Mouse (Mus musculus) telencephalon, adult 2 months (tissue): ENCODE results near the gene Pla2g5.
A peak's percentile ranks its signal among the peaks of the same experiment; 100 is the strongest.
"Not testable (repeated sequence)": the region's sequence is repeated elsewhere in the genome, so short reads cannot be mapped to it uniquely, and the experiment has no call there.

Experiments
- DNase-seq: peaks from one replicate; pipeline ENCODE4 v3.0.0-alpha.2; 2011; ENCODE audit warnings: low read depth, low spot score

Gene Pla2g5

GRCm38 (mm10) chr4:138863344-138863998, at the start of gene Pla2g5:
Gene Pla2g5, minus strand, starts transcription at chr4:138863482.
- no peak for DNase-seq

GRCm38 (mm10) chr4:138905624-138906337, 42.5 kb upstream of the Pla2g5 start:
- DNase-seq, result no peak

- DNase-seq, result peak; percentile 49
Measured at GRCm38 (mm10) chr4:138899361-138899760, 36.1 kb upstream of the Pla2g5 start.

- DNase-seq, result not testable (repeated sequence)
Measured at GRCm38 (mm10) chr4:138893789-138894188, 30.5 kb upstream of the Pla2g5 start.

- no peak for DNase-seq
Measured at GRCm38 (mm10) chr4:138892655-138893054, 29.4 kb upstream of the Pla2g5 start.

- no peak for DNase-seq
Measured at GRCm38 (mm10) chr4:138889635-138890034, 26.4 kb upstream of the Pla2g5 start.

- no peak for DNase-seq
Measured at GRCm38 (mm10) chr4:138889165-138889564, 25.9 kb upstream of the Pla2g5 start.

GRCm38 (mm10) chr4:138884261-138884660, 21.0 kb upstream of the Pla2g5 start:
- no peak for DNase-seq

- no peak for DNase-seq
Measured at GRCm38 (mm10) chr4:138882179-138882578, 18.9 kb upstream of the Pla2g5 start.

GRCm38 (mm10) chr4:138880811-138881584, 17.7 kb upstream of the Pla2g5 start:
- DNase-seq, result no peak

GRCm38 (mm10) chr4:138879808-138880207, 16.5 kb upstream of the Pla2g5 start:
- no peak for DNase-seq

- DNase-seq, result no peak
Measured at GRCm38 (mm10) chr4:138878783-138879182, 15.5 kb upstream of the Pla2g5 start.

GRCm38 (mm10) chr4:138877731-138878130, 14.4 kb upstream of the Pla2g5 start, which contains the start of gene Pla2g2e:
Gene Pla2g2e, plus strand, starts transcription at chr4:138877942.
- DNase-seq, result no peak

GRCm38 (mm10) chr4:138875986-138876385, 12.7 kb upstream of the Pla2g5 start:
- DNase-seq, result no peak

- not testable (repeated sequence) for DNase-seq
Measured at GRCm38 (mm10) chr4:138875275-138875674, 12.0 kb upstream of the Pla2g5 start.

- no peak for DNase-seq
Measured at GRCm38 (mm10) chr4:138873864-138874263, 10.6 kb upstream of the Pla2g5 start, which contains the start of gene Gm13030. Gene Gm13030, minus strand, starts transcription at chr4:138873964.

- no peak for DNase-seq
Measured at GRCm38 (mm10) chr4:138868666-138869065, 5.4 kb upstream of the Pla2g5 start.

GRCm38 (mm10) chr4:138866413-138866812, 3.1 kb upstream of the Pla2g5 start:
- no peak for DNase-seq

- DNase-seq, result no peak
Measured at GRCm38 (mm10) chr4:138865991-138866390, 2.7 kb upstream of the Pla2g5 start.

- no peak for DNase-seq
Measured at GRCm38 (mm10) chr4:138865092-138865491, 1.8 kb upstream of the Pla2g5 start.

- no peak for DNase-seq
Measured at GRCm38 (mm10) chr4:138859728-138860127, 3.6 kb downstream of the Pla2g5 start.

- no peak for DNase-seq
Measured at GRCm38 (mm10) chr4:138859245-138859644, 4.0 kb downstream of the Pla2g5 start.
